Mouse (Mus musculus) bone marrow macrophage, adult 2 months (primary cell): ENCODE measurements around the gene Btd. TPM values are rescaled to one million over a fixed set of nuclear protein-coding genes. Genes with fewer than 3 reads are reported as not detected.

Source experiments
- H3K27ac ChIP-seq: 2 replicates; pipeline ENCODE4 v1.5.1; 2012; ENCODE audit warnings: low read depth, low read length; ENCODE audit not compliant: insufficient read depth
- H3K4me1 ChIP-seq: 2 replicates; pipeline ENCODE4 v1.6.1; 2012; ENCODE audit warnings: low read length; ENCODE audit not compliant: control insufficient read depth, insufficient read depth
- H3K4me3 ChIP-seq: 2 replicates; pipeline ENCODE4 v1.5.1; 2012; ENCODE audit warnings: mild to moderate bottlenecking, low read length, moderate library complexity; ENCODE audit not compliant: insufficient read depth
- CTCF ChIP-seq: IDR thresholded peaks from 2 replicates; pipeline ENCODE4 v1.5.1; 2012; ENCODE audit warnings: low read depth, mild to moderate bottlenecking, low read length, moderate library complexity
- POLR2A ChIP-seq: IDR thresholded peaks from 2 replicates; pipeline ENCODE4 v1.6.1; 2012; ENCODE audit warnings: mild to moderate bottlenecking, low read depth, low read length, borderline replicate concordance
- polyA plus RNA-seq: library from polyadenylated mRNA; stranded (reverse); fragments of >200 nt; gene quantifications from 2 replicates; pipeline ENCODE4 v1.2.4, GENCODE M21; 2012; ENCODE audit not compliant: missing spikeins, insufficient read depth, insufficient read length

Gene Btd
- polyA plus RNA-seq, 1 experiment, result 14.2 TPM

- Histone ChIP-seq H3K4me1 (peaks cover 14% of the 10 kb centered on the region), H3K27ac (no peak overlapping the region), H3K4me3 (no peak overlapping the region)
- TF ChIP-seq POLR2A, result no peak
- no peak for TF ChIP-seq CTCF
Measured at GRCm38 (mm10) chr14:31697346-31697745, 56.5 kb downstream of the Btd start.

GRCm38 (mm10) chr14:31697755-31698154 lies 56.9 kb downstream of the Btd start:
- H3K27ac ChIP-seq, result no peak overlapping the region

GRCm38 (mm10) chr14:31700376-31700775 lies 59.5 kb downstream of the Btd start:
- Histone ChIP-seq H3K27ac (no peak overlapping the region), H3K4me1 (peaks cover 14% of the 10 kb centered on the region), H3K4me3 (no peak overlapping the region)
- TF ChIP-seq POLR2A (no peak), CTCF (no peak)

More at GRCm38 (mm10) chr14:31697755-31698154, 56.9 kb downstream of the Btd start:
- Histone ChIP-seq H3K4me3 (no peak overlapping the region), H3K4me1 (peaks cover 14% of the 10 kb centered on the region)
- TF ChIP-seq CTCF (no peak), POLR2A (no peak)

- Histone ChIP-seq H3K27ac (no peak overlapping the region), H3K4me1 (no peaks in the 10 kb centered on the region), H3K4me3 (no peak overlapping the region)
- TF ChIP-seq POLR2A, result no peak
- no peak for TF ChIP-seq CTCF
Measured at GRCm38 (mm10) chr14:31709343-31709742, 68.5 kb downstream of the Btd start.

GRCm38 (mm10) chr14:31715669-31716068 lies 74.8 kb downstream of the Btd start:
- Histone ChIP-seq H3K4me1 (no peaks in the 10 kb centered on the region), H3K27ac (no peak overlapping the region), H3K4me3 (no peak overlapping the region)
- TF ChIP-seq CTCF (no peak), POLR2A (no peak)

- Histone ChIP-seq H3K4me3 (no peak overlapping the region), H3K27ac (no peak overlapping the region), H3K4me1 (peaks cover 5% of the 10 kb centered on the region)
- TF ChIP-seq POLR2A, result no peak
- no peak for TF ChIP-seq CTCF
Measured at GRCm38 (mm10) chr14:31717360-31717759, 76.5 kb downstream of the Btd start.

Other genes starting within 250 kb of the Btd start
- gene Sh3bp5, start 204.9 kb upstream of the Btd start, polyA plus RNA-seq, result 93.0 and 99.5 TPM in 2 replicates
- 25.8 and 27.0 TPM in 2 replicates for gene Eaf1, start 146.6 kb upstream of the Btd start, polyA plus RNA-seq
- 30.6 and 30.8 TPM in 2 replicates for gene Mettl6, start 146.0 kb upstream of the Btd start, polyA plus RNA-seq
- gene Colq, start 49.7 kb upstream of the Btd start, polyA plus RNA-seq, result not detected in 2 replicates
- gene Gm49387, start 150 bp upstream of the Btd start, polyA plus RNA-seq, result not detected in 2 replicates
- 14.3 and 24.7 TPM in 2 replicates for gene Hacl1, start 258 bp downstream of the Btd start, polyA plus RNA-seq
- gene Ankrd28, start 189.6 kb downstream of the Btd start, polyA plus RNA-seq, result 25.5 and 26.7 TPM in 2 replicates